Mouse (Mus musculus) G1E (cell line): ENCODE results near the gene Ehd1. TPM values are rescaled to one million over a fixed set of nuclear protein-coding genes. Genes with fewer than 3 reads are reported as not detected.
"Not testable (repeated sequence)": the region's sequence is repeated elsewhere in the genome, so short reads cannot be mapped to it uniquely, and the experiment has no call there.

Experiments used
- ATAC-seq: 2 replicates; pipeline ENCODE4 v1.8.0; 2016; ENCODE audit warnings: mild to moderate bottlenecking; ENCODE audit not compliant: insufficient number of reproducible peaks, poor library complexity, low FRiP score, severe bottlenecking; ENCODE audit errors: extremely low read depth
- DNase-seq: peaks from one replicate; pipeline ENCODE4 v3.0.0; 2012; ENCODE audit warnings: low spot score
- H3K27me3 ChIP-seq: 2 replicates; pipeline ENCODE4 v1.6.1; 2012; ENCODE audit warnings: mild to moderate bottlenecking, low read length, inconsistent platforms; ENCODE audit not compliant: insufficient read depth
- H3K36me3 ChIP-seq: replicated peaks from 2 replicates; pipeline ENCODE3; 2012; ENCODE audit warnings: mild to moderate bottlenecking, inconsistent platforms
- H3K4me1 ChIP-seq: 2 replicates; pipeline ENCODE4 v1.6.1; 2012; ENCODE audit warnings: low read depth, low read length, inconsistent platforms, mixed read lengths; ENCODE audit not compliant: insufficient read depth
- H3K4me3 ChIP-seq: 2 replicates; pipeline ENCODE4 v1.5.1; 2012; ENCODE audit warnings: low read depth, mild to moderate bottlenecking, inconsistent platforms, low read length, moderate library complexity, mixed read lengths
- H3K9me3 ChIP-seq: replicated peaks from 2 replicates; pipeline ENCODE4 v1.6.1; 2012; ENCODE audit warnings: inconsistent platforms
- CTCF ChIP-seq: IDR thresholded peaks from 2 replicates; pipeline ENCODE4 v1.5.1; 2012; ENCODE audit warnings: low read depth, low read length, inconsistent platforms, mixed read lengths
- GATA1 ChIP-seq: IDR thresholded peaks from 2 replicates; pipeline ENCODE4 v1.6.1; 2012; ENCODE audit warnings: borderline replicate concordance, low read length, inconsistent platforms, mixed read lengths
- GATA2 ChIP-seq: IDR thresholded peaks from 2 replicates; pipeline ENCODE4 v1.6.1; 2012; ENCODE audit warnings: low read depth, low read length, inconsistent platforms, borderline replicate concordance
- POLR2AphosphoS5 ChIP-seq: IDR thresholded peaks from 2 replicates; pipeline ENCODE4 v1.6.1; 2012; ENCODE audit warnings: low read depth, low read length, inconsistent platforms; ENCODE audit not compliant: insufficient replicate concordance
- TAL1 ChIP-seq: conservative IDR thresholded peaks from 2 replicates; pipeline ENCODE4 v1.6.1; 2012; ENCODE audit warnings: low read depth, low read length, inconsistent platforms, mixed read lengths
- polyA plus RNA-seq: library from polyadenylated mRNA; stranded (reverse); fragments of >175 nt; gene quantifications from 2 replicates; pipeline ENCODE4 v1.2.3, GENCODE M21; 2012
- total RNA-seq, 2 experiments: library from RNA; stranded (forward) in 1 of 2; stranded (reverse) in 1 of 2; fragments of 200-1000 nt in 1 of 2; fragments of >200 nt in 1 of 2; fragmentation: Nextera tagmentation in 1 of 2; gene quantifications; 2 replicates each; pipeline ENCODE4 v1.2.3; 2014 to 2017

Ehd1 gene
- total and polyA plus RNA-seq, 3 experiments, result 18.7 to 132 (median 23.3) TPM

GRCm38 (mm10) chr19:6286434-6287401 is 10.2 kb downstream of the Ehd1 start:
- peak overlapping the region; percentile 51; the same call in 1 of the 2 replicates for H3K4me3 ChIP-seq
- TF ChIP-seq CTCF (no peak), GATA2 (no peak), TAL1 (no peak), GATA1 (no peak), POLR2AphosphoS5 (no peak)
- ATAC-seq (no peak), DNase-seq (no peak)
- peaks cover 90% of the 10 kb centered on the region for H3K36me3 ChIP-seq
- H3K9me3 ChIP-seq, result no peaks in the 10 kb centered on the region
- H3K27me3 ChIP-seq, result no peaks in the 10 kb centered on the region
- H3K4me1 ChIP-seq, result peaks cover 96% of the 10 kb centered on the region

- ATAC-seq (no peak), DNase-seq (no peak)
- H3K27me3 ChIP-seq, result no peaks in the 10 kb centered on the region
- peaks cover 89% of the 10 kb centered on the region for H3K36me3 ChIP-seq
- peaks cover 95% of the 10 kb centered on the region for H3K4me1 ChIP-seq
- H3K9me3 ChIP-seq, result no peaks in the 10 kb centered on the region
- no peak overlapping the region; the same call in 1 of the 2 replicates for H3K4me3 ChIP-seq
- TF ChIP-seq CTCF (no peak), TAL1 (no peak), GATA2 (no peak), POLR2AphosphoS5 (no peak), GATA1 (no peak)
Measured at GRCm38 (mm10) chr19:6288236-6288894, 11.8 kb downstream of the Ehd1 start.

GRCm38 (mm10) chr19:6289696-6290238 is 13.2 kb downstream of the Ehd1 start:
- no peaks in the 10 kb centered on the region for H3K27me3 ChIP-seq
- H3K9me3 ChIP-seq, result no peaks in the 10 kb centered on the region
- H3K4me1 ChIP-seq, result peaks cover 92% of the 10 kb centered on the region
- ATAC-seq, result no peak
- H3K36me3 ChIP-seq, result peaks cover 92% of the 10 kb centered on the region
- TF ChIP-seq TAL1 (no peak), GATA2 (no peak)
- peak overlapping the region; percentile 13; the same call in 1 of the 2 replicates for H3K4me3 ChIP-seq
- no peak for DNase-seq

GRCm38 (mm10) chr19:6290720-6291116 is 14.2 kb downstream of the Ehd1 start:
- H3K4me1 ChIP-seq, result peaks cover 92% of the 10 kb centered on the region
- H3K36me3 ChIP-seq, result peaks cover 92% of the 10 kb centered on the region
- not testable (repeated sequence) for H3K9me3 ChIP-seq, H3K27me3 ChIP-seq, ATAC-seq, DNase-seq
- peak overlapping the region; percentile 64; the same call in 1 of the 2 replicates for H3K4me3 ChIP-seq

- Histone ChIP-seq H3K36me3 (peaks cover 92% of the 10 kb centered on the region), H3K4me3 (peak overlapping the region; percentile 64; the same call in 1 of the 2 replicates), H3K27me3 (no peaks in the 10 kb centered on the region), H3K9me3 (no peaks in the 10 kb centered on the region), H3K4me1 (peaks cover 92% of the 10 kb centered on the region)
- ATAC-seq (peak; percentile 77), DNase-seq (peak; percentile 72)
- TF ChIP-seq TAL1 (no peak), POLR2AphosphoS5 (no peak)
Measured at GRCm38 (mm10) chr19:6291117-6291781, 14.7 kb downstream of the Ehd1 start.

- DNase-seq (no peak), ATAC-seq (no peak)
- Histone ChIP-seq H3K36me3 (peaks cover 92% of the 10 kb centered on the region), H3K9me3 (no peaks in the 10 kb centered on the region), H3K4me3 (no peak overlapping the region), H3K27me3 (no peaks in the 10 kb centered on the region), H3K4me1 (peaks cover 92% of the 10 kb centered on the region)
- no peak for TF ChIP-seq TAL1
- no peak for TF ChIP-seq CTCF
- TF ChIP-seq GATA1, result no peak
- TF ChIP-seq POLR2AphosphoS5, result no peak
- no peak for TF ChIP-seq GATA2
Measured at GRCm38 (mm10) chr19:6292262-6292661, 15.7 kb downstream of the Ehd1 start.
